Mouse (Mus musculus): ENCODE measurements around the gene Msl1.

DNA sequence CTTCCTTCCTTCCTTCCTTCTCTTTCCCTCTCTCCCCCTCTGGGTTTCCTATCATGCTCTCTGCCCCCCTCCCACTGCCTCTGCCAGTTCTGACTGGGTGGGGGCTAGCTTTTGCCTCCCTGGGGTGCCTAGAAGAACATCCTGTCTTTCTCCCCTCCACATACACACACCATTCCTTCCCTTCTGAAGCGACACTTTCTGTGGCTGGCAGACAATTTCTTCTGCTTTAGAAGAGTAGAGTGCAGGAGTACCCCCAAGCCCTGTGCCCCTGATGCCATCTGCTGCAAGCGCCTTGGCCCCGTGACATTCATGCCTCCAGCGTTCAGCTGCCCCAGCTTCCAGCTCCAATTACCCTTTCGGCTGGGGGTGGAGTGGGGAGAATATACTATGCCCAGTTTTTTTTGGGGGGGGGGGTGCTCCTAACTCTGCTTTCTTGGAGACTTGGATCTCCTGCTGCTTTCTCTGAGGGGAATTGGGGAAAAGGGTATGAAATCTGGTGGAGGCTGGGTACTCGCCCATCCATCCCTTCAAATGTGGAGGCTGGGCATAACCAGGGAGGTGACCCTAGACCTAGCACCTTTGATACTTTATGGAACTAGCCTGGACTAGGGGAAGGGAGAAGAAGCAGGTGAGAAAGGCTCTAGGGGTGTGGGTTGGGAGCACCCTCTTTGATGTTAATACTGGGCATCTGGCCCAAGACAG, 47.4 kb upstream of the Msl1 start:
- no peak for TF ChIP-seq CTCF (IDR thresholded peaks at IDR 0.05; ENCODE audit: insufficient read depth, low read length)
- TF ChIP-seq POLR2A (IDR thresholded peaks at IDR 0.05; ENCODE audit: borderline replicate concordance, extremely low read depth, low read depth, low read length) = no peak
